Mouse (Mus musculus): ENCODE data around the gene Irf2. TPM values are rescaled to one million over a fixed set of nuclear protein-coding genes. Genes with fewer than 3 reads are reported as not detected.

Irf2 gene
- polyA plus RNA-seq, 1 experiment from 2014 or later: 10.6 TPM

DNA sequence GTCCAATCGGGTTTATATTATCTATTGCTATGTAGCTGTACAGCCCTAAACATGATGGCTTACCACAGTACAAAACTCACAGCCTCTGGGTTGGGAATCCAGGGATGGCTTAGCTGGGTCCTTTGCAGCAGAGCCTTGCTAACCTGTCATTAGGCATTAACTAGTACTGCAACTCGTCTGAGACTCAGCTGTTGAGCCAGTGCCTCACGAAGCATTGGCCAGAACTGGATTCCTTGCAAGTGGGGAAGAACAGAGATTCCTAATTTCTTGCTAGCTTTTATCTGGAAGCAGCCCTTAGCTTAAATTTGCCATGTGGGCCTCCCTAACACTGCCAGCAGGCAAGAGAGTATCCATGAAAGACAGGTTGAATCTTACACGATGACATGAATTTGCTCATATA lies 104.3 kb downstream of the Irf2 start:
- peaks cover 6% of the 10 kb centered on the region; the same call in 1 of the 2 replicates for H3K36me3 ChIP-seq (ENCODE audit: control insufficient read depth, insufficient read depth)
- no peak overlapping the region for H3K4me3 ChIP-seq (ENCODE audit: low read depth, low read length)
- WGBS (ENCODE audit: insufficient replicate concordance): 63% methylated on average over 4 of the region's 4 CpGs
- no peaks in the 10 kb centered on the region for H3K27me3 ChIP-seq (ENCODE audit: control insufficient read depth, insufficient read depth, low read depth, low read length)
- peaks cover 13% of the 10 kb centered on the region for H3K4me1 ChIP-seq (ENCODE audit: control insufficient read depth, low read depth, low read length)
- H3K27ac ChIP-seq (ENCODE audit: low read length): peak overlapping the region; percentile 78
- ATAC-seq (ENCODE audit: low read depth): no peak
- no peaks in the 10 kb centered on the region for H3K9me3 ChIP-seq (replicated peaks; ENCODE audit: control insufficient read depth, low read length)
- no peak overlapping the region for H3K4me2 ChIP-seq (ENCODE audit: low read depth, low read length)
- H3K9ac ChIP-seq (ENCODE audit: low read depth, low read length): no peak overlapping the region

DNA sequence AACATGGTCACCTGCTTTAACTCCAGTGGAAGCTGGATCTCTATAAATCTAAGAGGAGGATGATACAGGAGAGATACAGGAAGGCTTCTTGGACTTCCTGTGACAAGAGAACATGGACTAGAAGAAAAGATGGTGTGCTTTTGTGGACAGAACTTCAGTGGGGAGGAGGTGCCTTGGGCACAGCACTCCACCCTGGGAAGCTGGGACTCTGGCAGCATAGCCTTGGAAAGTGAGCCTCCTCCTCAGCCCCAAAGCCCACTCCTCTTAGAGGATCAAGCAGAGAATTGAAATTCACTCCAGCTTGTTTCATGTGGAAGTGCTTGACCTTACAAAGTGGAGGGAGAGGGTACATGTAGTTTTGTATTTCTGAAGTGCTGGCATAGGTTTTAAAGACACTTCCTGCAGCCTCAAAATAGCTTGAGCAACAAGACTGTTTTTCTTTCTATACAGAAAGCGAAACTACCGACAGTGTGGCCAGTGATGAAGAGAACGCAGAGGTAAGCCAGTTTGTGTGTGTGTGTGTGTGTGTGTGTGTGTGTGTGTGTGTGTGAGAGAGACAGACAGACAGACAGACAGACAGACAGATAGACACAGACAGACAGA lies 104.9 kb downstream of the Irf2 start:
- Histone ChIP-seq H3K4me1 (ENCODE audit: control insufficient read depth, low read depth, low read length) (peaks cover 13% of the 10 kb centered on the region), H3K9me3 (replicated peaks; ENCODE audit: control insufficient read depth, low read length) (no peaks in the 10 kb centered on the region), H3K4me2 (ENCODE audit: low read depth, low read length) (peak overlapping the region; percentile 18; the same call in 1 of the 2 replicates), H3K4me3 (ENCODE audit: low read depth, low read length) (no peak overlapping the region), H3K36me3 (ENCODE audit: control insufficient read depth, insufficient read depth) (peaks cover 6% of the 10 kb centered on the region; the same call in 1 of the 2 replicates), H3K9ac (ENCODE audit: low read depth, low read length) (no peak overlapping the region), H3K27me3 (ENCODE audit: control insufficient read depth, insufficient read depth, low read depth, low read length) (no peaks in the 10 kb centered on the region), H3K27ac (ENCODE audit: low read length) (peak overlapping the region; percentile 78)
- 0 out of 2 replicates have a peak, but pooled peaks have one; percentile 14 for ATAC-seq (ENCODE audit: low read depth)
- 26% methylated on average over 3 of the region's 3 CpGs for WGBS (ENCODE audit: insufficient replicate concordance)

GRCm38 (mm10) chr8:46844974-46845774 lies 105.6 kb downstream of the Irf2 start:
- H3K27me3 ChIP-seq (ENCODE audit: control insufficient read depth, insufficient read depth, low read depth, low read length): no peaks in the 10 kb centered on the region
- no peak overlapping the region for H3K4me3 ChIP-seq (ENCODE audit: low read depth, low read length)
- peak; percentile 68 for ATAC-seq (ENCODE audit: low read depth)
- H3K36me3 ChIP-seq (ENCODE audit: control insufficient read depth, insufficient read depth): peaks cover 5% of the 10 kb centered on the region; the same call in 1 of the 2 replicates
- WGBS (ENCODE audit: insufficient replicate concordance): 12% methylated on average over 7 of the region's 7 CpGs
- H3K4me1 ChIP-seq (ENCODE audit: control insufficient read depth, low read depth, low read length): peaks cover 15% of the 10 kb centered on the region
- H3K27ac ChIP-seq (ENCODE audit: low read length): peak overlapping the region; percentile 78
- H3K4me2 ChIP-seq (ENCODE audit: low read depth, low read length): peak overlapping the region; percentile 18; the same call in 1 of the 2 replicates
- no peak overlapping the region for H3K9ac ChIP-seq (ENCODE audit: low read depth, low read length)
- H3K9me3 ChIP-seq (replicated peaks; ENCODE audit: control insufficient read depth, low read length): no peaks in the 10 kb centered on the region

DNA sequence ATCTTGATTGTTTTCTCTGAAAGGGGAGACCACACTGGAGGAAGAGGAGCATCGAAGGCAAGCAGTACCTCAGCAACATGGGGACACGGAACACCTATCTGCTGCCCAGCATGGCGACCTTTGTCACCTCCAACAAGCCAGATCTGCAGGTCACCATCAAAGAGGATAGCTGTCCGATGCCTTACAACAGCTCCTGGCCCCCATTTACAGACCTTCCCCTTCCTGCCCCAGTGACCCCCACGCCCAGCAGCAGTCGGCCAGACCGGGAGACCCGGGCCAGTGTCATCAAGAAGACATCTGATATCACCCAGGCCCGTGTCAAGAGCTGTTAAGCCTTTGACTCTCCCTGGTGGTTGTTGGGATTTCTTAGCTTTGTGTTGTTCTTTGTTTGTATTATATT lies 106.4 kb downstream of the Irf2 start:
- H3K36me3 ChIP-seq (ENCODE audit: control insufficient read depth, insufficient read depth): peaks cover 3% of the 10 kb centered on the region; the same call in 1 of the 2 replicates
- WGBS (ENCODE audit: insufficient replicate concordance): 68% methylated on average over 9 of the region's 9 CpGs
- H3K9ac ChIP-seq (ENCODE audit: low read depth, low read length): no peak overlapping the region
- ATAC-seq (ENCODE audit: low read depth): no peak
- H3K27me3 ChIP-seq (ENCODE audit: control insufficient read depth, insufficient read depth, low read depth, low read length): no peaks in the 10 kb centered on the region
- H3K4me3 ChIP-seq (ENCODE audit: low read depth, low read length): no peak overlapping the region
- H3K4me1 ChIP-seq (ENCODE audit: control insufficient read depth, low read depth, low read length): peaks cover 18% of the 10 kb centered on the region
- H3K27ac ChIP-seq (ENCODE audit: low read length): no peak overlapping the region
- H3K9me3 ChIP-seq (replicated peaks; ENCODE audit: control insufficient read depth, low read length): no peaks in the 10 kb centered on the region
- H3K4me2 ChIP-seq (ENCODE audit: low read depth, low read length): no peak overlapping the region

DNA sequence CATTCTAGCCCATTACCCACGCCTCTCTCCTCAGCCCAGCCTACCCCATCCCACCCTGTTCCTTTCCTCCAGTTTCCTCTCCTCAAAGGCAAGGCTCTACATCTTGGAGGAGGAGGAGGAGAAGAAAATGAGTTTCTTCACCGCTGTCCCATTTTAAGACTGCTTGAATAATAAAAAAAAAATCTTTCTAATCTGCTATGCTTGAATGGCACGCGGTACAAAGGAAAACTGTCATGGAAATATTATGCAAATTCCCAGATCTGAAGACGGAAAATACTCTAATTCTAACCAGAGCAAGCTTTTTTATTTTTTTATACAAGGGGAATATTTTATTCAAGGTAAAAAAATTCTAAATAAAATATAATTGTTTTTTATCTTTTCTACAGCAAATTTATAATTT lies 107.4 kb downstream of the Irf2 start:
- no peak overlapping the region for H3K4me2 ChIP-seq (ENCODE audit: low read depth, low read length)
- no peaks in the 10 kb centered on the region for H3K9me3 ChIP-seq (replicated peaks; ENCODE audit: control insufficient read depth, low read length)
- peaks cover 3% of the 10 kb centered on the region; the same call in 1 of the 2 replicates for H3K36me3 ChIP-seq (ENCODE audit: control insufficient read depth, insufficient read depth)
- no peak overlapping the region for H3K27ac ChIP-seq (ENCODE audit: low read length)
- H3K4me3 ChIP-seq (ENCODE audit: low read depth, low read length): no peak overlapping the region
- 77% methylated on average over 5 of the region's 5 CpGs for WGBS (ENCODE audit: insufficient replicate concordance)
- no peaks in the 10 kb centered on the region for H3K27me3 ChIP-seq (ENCODE audit: control insufficient read depth, insufficient read depth, low read depth, low read length)
- ATAC-seq (ENCODE audit: low read depth): no peak
- no peak overlapping the region for H3K9ac ChIP-seq (ENCODE audit: low read depth, low read length)
- peaks cover 17% of the 10 kb centered on the region for H3K4me1 ChIP-seq (ENCODE audit: control insufficient read depth, low read depth, low read length)

- no peak for ATAC-seq (ENCODE audit: low read depth)
- no peaks in the 10 kb centered on the region for H3K27me3 ChIP-seq (ENCODE audit: control insufficient read depth, insufficient read depth, low read depth, low read length)
- H3K36me3 ChIP-seq (ENCODE audit: control insufficient read depth, insufficient read depth): peaks cover 3% of the 10 kb centered on the region; the same call in 1 of the 2 replicates
- H3K9me3 ChIP-seq (replicated peaks; ENCODE audit: control insufficient read depth, low read length): no peaks in the 10 kb centered on the region
- no peak overlapping the region for H3K4me3 ChIP-seq (ENCODE audit: low read depth, low read length)
- no peak overlapping the region for H3K4me2 ChIP-seq (ENCODE audit: low read depth, low read length)
- peaks cover 15% of the 10 kb centered on the region for H3K4me1 ChIP-seq (ENCODE audit: control insufficient read depth, low read depth, low read length)
- H3K27ac ChIP-seq (ENCODE audit: low read length): no peak overlapping the region
- 71% methylated on average over 6 of the region's 6 CpGs for WGBS (ENCODE audit: insufficient replicate concordance)
- no peak overlapping the region for H3K9ac ChIP-seq (ENCODE audit: low read depth, low read length)
Observed at GRCm38 (mm10) chr8:46848011-46848641, 108.6 kb downstream of the Irf2 start.

DNA sequence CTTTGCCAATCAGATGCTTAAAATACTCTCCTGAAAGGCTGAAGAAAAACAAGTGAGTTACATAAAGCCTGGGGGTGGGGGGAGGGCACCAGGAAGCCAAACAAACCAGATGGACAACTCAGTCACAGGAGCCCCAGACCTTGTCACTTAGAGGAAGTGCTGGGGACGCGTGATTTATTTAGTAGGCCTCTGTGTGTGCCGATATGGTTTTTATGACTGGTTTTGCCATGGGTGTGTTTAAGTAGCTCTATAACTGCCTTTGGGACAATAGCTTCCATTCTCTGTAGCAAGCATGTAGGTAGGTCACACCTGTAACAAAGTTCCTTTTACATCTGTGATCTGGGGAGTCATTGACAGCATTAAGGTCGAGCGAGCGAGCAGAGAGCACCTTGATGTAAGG lies 109.4 kb downstream of the Irf2 start:
- peaks cover 15% of the 10 kb centered on the region for H3K4me1 ChIP-seq (ENCODE audit: control insufficient read depth, low read depth, low read length)
- no peak for ATAC-seq (ENCODE audit: low read depth)
- H3K9me3 ChIP-seq (replicated peaks; ENCODE audit: control insufficient read depth, low read length): no peaks in the 10 kb centered on the region
- H3K4me2 ChIP-seq (ENCODE audit: low read depth, low read length): no peak overlapping the region
- WGBS (ENCODE audit: insufficient replicate concordance): 21% methylated on average over 6 of the region's 6 CpGs
- H3K9ac ChIP-seq (ENCODE audit: low read depth, low read length): no peak overlapping the region
- no peaks in the 10 kb centered on the region for H3K27me3 ChIP-seq (ENCODE audit: control insufficient read depth, insufficient read depth, low read depth, low read length)
- H3K36me3 ChIP-seq (ENCODE audit: control insufficient read depth, insufficient read depth): peaks cover 3% of the 10 kb centered on the region; the same call in 1 of the 2 replicates
- no peak overlapping the region for H3K4me3 ChIP-seq (ENCODE audit: low read depth, low read length)
- no peak overlapping the region for H3K27ac ChIP-seq (ENCODE audit: low read length)

DNA sequence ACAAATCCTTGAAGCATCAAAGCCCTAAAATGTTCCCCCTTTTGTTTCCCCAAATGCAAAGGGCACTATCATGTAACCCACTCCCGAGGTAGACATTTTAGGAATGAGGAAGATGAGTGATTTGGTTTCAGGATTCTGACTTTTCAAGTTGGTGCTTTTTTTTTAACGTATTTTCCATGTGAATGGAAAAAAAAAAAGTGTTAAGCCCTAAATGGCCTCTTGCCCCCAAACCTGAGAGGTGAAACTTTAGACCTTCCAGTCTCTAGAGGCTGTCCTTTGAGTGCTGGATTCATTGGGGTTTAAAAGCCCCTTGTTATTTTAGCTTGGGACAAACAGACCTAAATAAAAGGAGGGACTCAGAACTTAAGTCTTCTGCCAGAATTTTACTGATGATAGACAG lies 109.9 kb downstream of the Irf2 start:
- H3K4me1 ChIP-seq (ENCODE audit: control insufficient read depth, low read depth, low read length): peaks cover 11% of the 10 kb centered on the region
- H3K27ac ChIP-seq (ENCODE audit: low read length): no peak overlapping the region
- H3K9ac ChIP-seq (ENCODE audit: low read depth, low read length): no peak overlapping the region
- no peak overlapping the region for H3K4me3 ChIP-seq (ENCODE audit: low read depth, low read length)
- H3K4me2 ChIP-seq (ENCODE audit: low read depth, low read length): no peak overlapping the region
- ATAC-seq (ENCODE audit: low read depth): no peak
- 16% methylated on average over 2 of the region's 2 CpGs for WGBS (ENCODE audit: insufficient replicate concordance)
- H3K36me3 ChIP-seq (ENCODE audit: control insufficient read depth, insufficient read depth): peaks cover 3% of the 10 kb centered on the region; the same call in 1 of the 2 replicates
- H3K9me3 ChIP-seq (replicated peaks; ENCODE audit: control insufficient read depth, low read length): no peaks in the 10 kb centered on the region
- H3K27me3 ChIP-seq (ENCODE audit: control insufficient read depth, insufficient read depth, low read depth, low read length): no peaks in the 10 kb centered on the region
